Mouse (Mus musculus) liver, embryonic 16.5 days (tissue): Measurements from ENCODE around the gene Pard6b. TPM values are rescaled to one million over a fixed set of nuclear protein-coding genes. Genes with fewer than 3 reads are reported as not detected.

Experiments
- ATAC-seq: fragments of 200-750 bp; cut with Nextera tagmentation; 2 replicates; pipeline ENCODE4 v1.8.0; 2017; ENCODE audit warnings: low read depth, mild to moderate bottlenecking, moderate number of reproducible peaks, moderate library complexity
- H3K27ac ChIP-seq: fragments of 300-500 bp; sonication (generic); 2 replicates; pipeline ENCODE4 v1.5.1; 2014; ENCODE audit warnings: mild to moderate bottlenecking, low read length
- H3K27me3 ChIP-seq: fragments of 300-500 bp; sonication (generic); 2 replicates; pipeline ENCODE4 v1.6.1; 2014; ENCODE audit warnings: low read depth, low read length, mixed read lengths; ENCODE audit not compliant: control insufficient read depth, insufficient read depth
- H3K36me3 ChIP-seq: fragments of 300-500 bp; sonication (generic); 2 replicates; pipeline ENCODE4 v1.6.1; 2014; ENCODE audit warnings: mild to moderate bottlenecking; ENCODE audit not compliant: control insufficient read depth, insufficient read depth
- H3K4me1 ChIP-seq: fragments of 300-500 bp; sonication (generic); 2 replicates; pipeline ENCODE4 v1.6.1; 2014; ENCODE audit warnings: low read depth, low read length, mixed read lengths; ENCODE audit not compliant: control insufficient read depth
- H3K4me2 ChIP-seq: fragments of 300-500 bp; sonication (generic); 2 replicates; pipeline ENCODE4 v1.6.1; 2014; ENCODE audit warnings: low read depth, low read length, mixed read lengths
- H3K4me3 ChIP-seq: fragments of 300-500 bp; sonication (generic); 2 replicates; pipeline ENCODE4 v1.5.1; 2014; ENCODE audit warnings: low read depth, mild to moderate bottlenecking, low read length
- H3K9ac ChIP-seq: fragments of 300-500 bp; sonication (generic); 2 replicates; pipeline ENCODE4 v1.6.1; 2014; ENCODE audit warnings: low read depth, low read length
- H3K9me3 ChIP-seq: fragments of 300-500 bp; sonication (generic); replicated peaks from 2 replicates; pipeline ENCODE4 v1.6.1; 2016; ENCODE audit warnings: low read length; ENCODE audit not compliant: control insufficient read depth
- WGBS: fragments of 180-500 bp; shearing (Covaris S2); extraction: QIAGEN DNeasy Blood & Tissue Kit; methylation state at CpG from one replicate; pipeline ENCODE4 v1.1.7; 2014; ENCODE audit not compliant: insufficient replicate concordance; 5-methylcytosine and 5-hydroxymethylcytosine counted together
- polyA plus RNA-seq: library from polyadenylated mRNA; unstranded; fragments of >200 nt; fragmentation: Nextera tagmentation; extraction: Ambion mirVana; gene quantifications from 2 replicates; pipeline ENCODE4 v1.2.1, GENCODE M21; 2015

Pard6b gene
- polyA plus RNA-seq, 1 experiment from 2014 or later = 2.7 TPM

GRCm38 (mm10) chr2:168113692-168114091 lies 32.9 kb downstream of the Pard6b start:
- H3K27ac ChIP-seq = no peak overlapping the region
- H3K9me3 ChIP-seq = no peaks in the 10 kb centered on the region
- H3K4me2 ChIP-seq = no peak overlapping the region
- 31% methylated on average over 5 of the region's 5 CpGs for WGBS
- peaks cover 2% of the 10 kb centered on the region; the same call in 1 of the 2 replicates for H3K27me3 ChIP-seq
- H3K4me1 ChIP-seq = peaks cover 17% of the 10 kb centered on the region; the same call in 1 of the 2 replicates
- H3K4me3 ChIP-seq = no peak overlapping the region
- no peak for ATAC-seq
- H3K36me3 ChIP-seq = no peaks in the 10 kb centered on the region
- H3K9ac ChIP-seq = no peak overlapping the region

GRCm38 (mm10) chr2:168114699-168115350 lies 34.0 kb downstream of the Pard6b start:
- WGBS = 38% methylated on average over 17 of the region's 17 CpGs
- Histone ChIP-seq H3K27ac (no peak overlapping the region), H3K4me2 (no peak overlapping the region), H3K4me1 (peaks cover 17% of the 10 kb centered on the region; the same call in 1 of the 2 replicates), H3K36me3 (no peaks in the 10 kb centered on the region), H3K9me3 (no peaks in the 10 kb centered on the region), H3K9ac (no peak overlapping the region), H3K4me3 (no peak overlapping the region), H3K27me3 (peaks cover 2% of the 10 kb centered on the region; the same call in 1 of the 2 replicates)
- peak; percentile 53 for ATAC-seq

GRCm38 (mm10) chr2:168115826-168116225 lies 35.0 kb downstream of the Pard6b start:
- WGBS = 72% methylated on average over 3 of the region's 3 CpGs
- no peak overlapping the region for H3K9ac ChIP-seq
- H3K36me3 ChIP-seq = no peaks in the 10 kb centered on the region
- H3K4me1 ChIP-seq = peaks cover 17% of the 10 kb centered on the region; the same call in 1 of the 2 replicates
- H3K27me3 ChIP-seq = peaks cover 2% of the 10 kb centered on the region; the same call in 1 of the 2 replicates
- no peak for ATAC-seq
- H3K9me3 ChIP-seq = no peaks in the 10 kb centered on the region
- no peak overlapping the region for H3K4me2 ChIP-seq
- H3K27ac ChIP-seq = no peak overlapping the region
- no peak overlapping the region for H3K4me3 ChIP-seq

- H3K27me3 ChIP-seq = peaks cover 2% of the 10 kb centered on the region; the same call in 1 of the 2 replicates
- peak overlapping the region; percentile 45; the same call in 1 of the 2 replicates for H3K9ac ChIP-seq
- peak; percentile 62 for ATAC-seq
- no peaks in the 10 kb centered on the region for H3K9me3 ChIP-seq
- H3K4me1 ChIP-seq = peaks cover 17% of the 10 kb centered on the region; the same call in 1 of the 2 replicates
- H3K4me3 ChIP-seq = peak overlapping the region; percentile 56
- no peaks in the 10 kb centered on the region for H3K36me3 ChIP-seq
- WGBS = 1% methylated on average over 37 of the region's 37 CpGs
- H3K4me2 ChIP-seq = peak overlapping the region; percentile 80
- H3K27ac ChIP-seq = no peak overlapping the region
Measured at GRCm38 (mm10) chr2:168117147-168117546, 36.3 kb downstream of the Pard6b start.

GRCm38 (mm10) chr2:168117553-168117952 lies 36.7 kb downstream of the Pard6b start:
- peak overlapping the region; percentile 45; the same call in 1 of the 2 replicates for H3K9ac ChIP-seq
- ATAC-seq = peak; percentile 3; the same call in 1 of the 2 replicates
- no peak overlapping the region for H3K27ac ChIP-seq
- H3K4me1 ChIP-seq = peaks cover 17% of the 10 kb centered on the region; the same call in 1 of the 2 replicates
- peak overlapping the region; percentile 80 for H3K4me2 ChIP-seq
- no peaks in the 10 kb centered on the region for H3K36me3 ChIP-seq
- WGBS = 5% methylated on average over 13 of the region's 13 CpGs
- no peaks in the 10 kb centered on the region for H3K9me3 ChIP-seq
- peaks cover 2% of the 10 kb centered on the region; the same call in 1 of the 2 replicates for H3K27me3 ChIP-seq
- peak overlapping the region; percentile 56 for H3K4me3 ChIP-seq

- peaks cover 17% of the 10 kb centered on the region; the same call in 1 of the 2 replicates for H3K4me1 ChIP-seq
- no peak overlapping the region for H3K9ac ChIP-seq
- WGBS = 50% methylated on average over 16 of the region's 16 CpGs
- no peak for ATAC-seq
- no peaks in the 10 kb centered on the region for H3K9me3 ChIP-seq
- no peak overlapping the region for H3K4me3 ChIP-seq
- H3K27me3 ChIP-seq = peaks cover 2% of the 10 kb centered on the region; the same call in 1 of the 2 replicates
- H3K27ac ChIP-seq = no peak overlapping the region
- no peak overlapping the region for H3K4me2 ChIP-seq
- no peaks in the 10 kb centered on the region for H3K36me3 ChIP-seq
Measured at GRCm38 (mm10) chr2:168117967-168118366, 37.2 kb downstream of the Pard6b start.

GRCm38 (mm10) chr2:168118456-168118855 lies 37.7 kb downstream of the Pard6b start:
- Histone ChIP-seq H3K9me3 (no peaks in the 10 kb centered on the region), H3K27ac (no peak overlapping the region), H3K27me3 (peaks cover 2% of the 10 kb centered on the region; the same call in 1 of the 2 replicates), H3K4me3 (no peak overlapping the region), H3K4me1 (peaks cover 17% of the 10 kb centered on the region; the same call in 1 of the 2 replicates), H3K9ac (no peak overlapping the region), H3K36me3 (no peaks in the 10 kb centered on the region), H3K4me2 (no peak overlapping the region)
- ATAC-seq = no peak
- WGBS = 71% methylated on average over 3 of the region's 3 CpGs

GRCm38 (mm10) chr2:168119123-168119522 lies 38.3 kb downstream of the Pard6b start:
- H3K27me3 ChIP-seq = peaks cover 2% of the 10 kb centered on the region; the same call in 1 of the 2 replicates
- H3K4me3 ChIP-seq = no peak overlapping the region
- no peak overlapping the region for H3K9ac ChIP-seq
- ATAC-seq = no peak
- H3K27ac ChIP-seq = no peak overlapping the region
- H3K4me1 ChIP-seq = peaks cover 17% of the 10 kb centered on the region; the same call in 1 of the 2 replicates
- no peaks in the 10 kb centered on the region for H3K9me3 ChIP-seq
- H3K36me3 ChIP-seq = no peaks in the 10 kb centered on the region
- 21% methylated on average over 11 of the region's 12 CpGs for WGBS
- no peak overlapping the region for H3K4me2 ChIP-seq

GRCm38 (mm10) chr2:168120906-168121305 lies 40.1 kb downstream of the Pard6b start:
- no peak overlapping the region for H3K9ac ChIP-seq
- H3K36me3 ChIP-seq = no peaks in the 10 kb centered on the region
- H3K27me3 ChIP-seq = peaks cover 2% of the 10 kb centered on the region; the same call in 1 of the 2 replicates
- peaks cover 9% of the 10 kb centered on the region; the same call in 1 of the 2 replicates for H3K4me1 ChIP-seq
- ATAC-seq = no peak
- H3K4me2 ChIP-seq = no peak overlapping the region
- H3K4me3 ChIP-seq = no peak overlapping the region
- 54% methylated on average over 4 of the region's 4 CpGs for WGBS
- no peak overlapping the region for H3K27ac ChIP-seq
- H3K9me3 ChIP-seq = no peaks in the 10 kb centered on the region
